Mouse (Mus musculus) frontal cortex, postnatal 25 days (tissue): ENCODE data around the gene R3hdm2.
A peak's percentile ranks its signal among the peaks of the same experiment; 100 is the strongest.

ENCODE experiments used
- DNase-seq, 2 experiments: peaks; one replicate each; pipeline ENCODE4 v3.0.0; 2022; ENCODE audit warnings: low spot score in 2 of 2

R3hdm2 gene

GRCm38 (mm10) chr10:127422047-127422446, 41.9 kb downstream of the R3hdm2 start:
- DNase-seq, result peak in 1 of 2 experiments; percentile 42

- no peak for DNase-seq
These were observed 45.7 kb downstream of the R3hdm2 start for GRCm38 (mm10) chr10:127425794-127426193.

GRCm38 (mm10) chr10:127426670-127427069, 46.5 kb downstream of the R3hdm2 start:
- DNase-seq, result no peak

- no peak for DNase-seq
These were observed 47.0 kb downstream of the R3hdm2 start for GRCm38 (mm10) chr10:127427107-127427506.

- no peak for DNase-seq
These were observed 47.9 kb downstream of the R3hdm2 start for GRCm38 (mm10) chr10:127427987-127428386.

GRCm38 (mm10) chr10:127429538-127429937, 49.4 kb downstream of the R3hdm2 start:
- DNase-seq, result no peak

- no peak for DNase-seq
These were observed 52.3 kb downstream of the R3hdm2 start for GRCm38 (mm10) chr10:127432466-127432865.

GRCm38 (mm10) chr10:127437354-127438113, 57.4 kb downstream of the R3hdm2 start:
- DNase-seq, result no peak

- no peak for DNase-seq
These were observed 73.6 kb downstream of the R3hdm2 start for GRCm38 (mm10) chr10:127453701-127454100.

GRCm38 (mm10) chr10:127462411-127463096, 82.4 kb downstream of the R3hdm2 start:
- DNase-seq, result no peak

GRCm38 (mm10) chr10:127471281-127471988, 91.3 kb downstream of the R3hdm2 start:
- DNase-seq, result no peak

GRCm38 (mm10) chr10:127472722-127473121, 92.6 kb downstream of the R3hdm2 start:
- no peak for DNase-seq

- DNase-seq, result no peak
These were observed 95.0 kb downstream of the R3hdm2 start for GRCm38 (mm10) chr10:127475175-127475574.

GRCm38 (mm10) chr10:127476541-127476940, 96.4 kb downstream of the R3hdm2 start:
- no peak for DNase-seq

GRCm38 (mm10) chr10:127477301-127477700, 97.2 kb downstream of the R3hdm2 start:
- DNase-seq, result no peak

- no peak for DNase-seq
These were observed 99.0 kb downstream of the R3hdm2 start for GRCm38 (mm10) chr10:127479131-127479530.

- DNase-seq, result peak in 1 of 2 experiments; percentile 35
These were observed 101.0 kb downstream of the R3hdm2 start for GRCm38 (mm10) chr10:127480833-127481813.

- DNase-seq, result no peak
These were observed 105.1 kb downstream of the R3hdm2 start for GRCm38 (mm10) chr10:127485235-127485634.

- no peak for DNase-seq
These were observed 108.7 kb downstream of the R3hdm2 start for GRCm38 (mm10) chr10:127488856-127489255.

GRCm38 (mm10) chr10:127490160-127491127, 110.3 kb downstream of the R3hdm2 start:
- DNase-seq, result no peak
